Mouse (Mus musculus) liver, postnatal 0 days (tissue): ENCODE results near the gene Map3k4. TPM values are rescaled to one million over a fixed set of nuclear protein-coding genes. Genes with fewer than 3 reads are reported as not detected.
"Not testable (repeated sequence)": the region's sequence is repeated elsewhere in the genome, so short reads cannot be mapped to it uniquely, and the experiment has no call there.

Experiments used
- ATAC-seq: fragments of 200-750 bp; cut with Nextera tagmentation; 2 replicates; pipeline ENCODE4 v1.8.0; 2017; ENCODE audit warnings: mild to moderate bottlenecking, moderate library complexity
- DNase-seq: peaks from one replicate; pipeline ENCODE4 v3.0.0-alpha.2; 2016
- H3K27ac ChIP-seq: fragments of 300-500 bp; sonication (generic); 2 replicates; pipeline ENCODE4 v1.5.1; 2014; ENCODE audit warnings: antibody characterized with exemption, moderate library complexity, mild to moderate bottlenecking, low read depth
- H3K27me3 ChIP-seq: fragments of 300-500 bp; sonication (generic); 2 replicates; pipeline ENCODE4 v1.6.1; 2014; ENCODE audit warnings: low read length, control low read depth, mixed read lengths; ENCODE audit not compliant: insufficient read depth
- H3K36me3 ChIP-seq: fragments of 300-500 bp; sonication (generic); replicated peaks from 2 replicates; pipeline ENCODE4 v1.6.1; 2014; ENCODE audit warnings: mild to moderate bottlenecking, control low read depth, low read length, moderate library complexity, mixed read lengths; ENCODE audit not compliant: insufficient read depth
- H3K4me1 ChIP-seq: fragments of 300-500 bp; sonication (generic); 2 replicates; pipeline ENCODE4 v1.6.1; 2014; ENCODE audit warnings: antibody characterized with exemption, mild to moderate bottlenecking, control low read depth; ENCODE audit not compliant: insufficient read depth
- H3K4me2 ChIP-seq: fragments of 300-500 bp; sonication (generic); 2 replicates; pipeline ENCODE4 v1.6.1; 2014; ENCODE audit warnings: low read depth, mild to moderate bottlenecking, low read length, moderate library complexity, mixed read lengths
- H3K4me3 ChIP-seq: fragments of 300-500 bp; sonication (generic); 2 replicates; pipeline ENCODE4 v1.5.1; 2014; ENCODE audit warnings: low read depth, low read length
- H3K9ac ChIP-seq: fragments of 300-500 bp; sonication (generic); replicated peaks from 2 replicates; pipeline ENCODE4 v1.6.1; 2014; ENCODE audit warnings: mild to moderate bottlenecking, moderate library complexity
- H3K9me3 ChIP-seq: fragments of 300-500 bp; sonication (generic); 2 replicates; pipeline ENCODE4 v1.6.1; 2016; ENCODE audit warnings: mild to moderate bottlenecking, control low read depth, low read length, mixed read lengths
- CTCF ChIP-seq: sonication (generic); IDR thresholded peaks from 2 replicates; pipeline ENCODE4 v1.5.1; 2016; ENCODE audit warnings: antibody characterized with exemption, low read depth
- EP300 ChIP-seq: IDR thresholded peaks from 2 replicates; pipeline ENCODE4 v1.6.1; 2016; ENCODE audit warnings: antibody characterized with exemption, low read depth, mild to moderate bottlenecking
- WGBS: fragments of 180-500 bp; shearing (Covaris S2); extraction: QIAGEN DNeasy Blood & Tissue Kit; methylation state at CpG from one replicate; pipeline ENCODE4 v1.1.7; 2014; ENCODE audit not compliant: insufficient replicate concordance; 5-methylcytosine and 5-hydroxymethylcytosine counted together
- polyA plus RNA-seq: library from polyadenylated mRNA; unstranded; fragments of >200 nt; fragmentation: Nextera tagmentation; extraction: Ambion mirVana; gene quantifications from 2 replicates; pipeline ENCODE4 v1.2.1, GENCODE M21; 2015

Gene Map3k4
- polyA plus RNA-seq, 1 experiment from 2014 or later: 13.0 TPM

DNA sequence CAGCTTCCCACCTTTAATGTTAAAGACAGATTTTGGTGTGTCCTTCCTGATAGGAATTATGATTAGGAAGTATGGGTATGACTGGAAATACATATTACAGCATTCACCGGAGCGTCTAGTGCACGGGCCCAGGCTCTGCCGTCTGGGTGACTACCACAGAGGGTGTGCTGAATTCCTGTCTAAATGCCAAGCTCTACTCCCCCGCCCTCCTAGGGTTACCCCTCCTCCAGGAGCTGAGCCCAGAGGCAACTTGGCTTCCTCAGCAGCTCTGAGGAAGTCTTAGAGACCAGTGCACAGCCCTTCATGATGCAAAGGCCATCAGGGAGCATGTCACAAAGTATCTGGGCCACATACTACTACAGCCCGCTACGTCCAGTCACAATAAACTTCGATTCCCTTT lies 25.7 kb downstream of the Map3k4 start:
- no peak for TF ChIP-seq EP300
- TF ChIP-seq CTCF: no peak
- WGBS: 83% methylated on average over 8 of the region's 8 CpGs
- peaks cover 3% of the 10 kb centered on the region; the same call in 1 of the 2 replicates for H3K4me1 ChIP-seq
- no peaks in the 10 kb centered on the region for H3K27me3 ChIP-seq
- H3K27ac ChIP-seq: no peak overlapping the region
- no peak for DNase-seq
- no peak for ATAC-seq
- no peaks in the 10 kb centered on the region for H3K36me3 ChIP-seq
- H3K4me2 ChIP-seq: no peak overlapping the region
- H3K9me3 ChIP-seq: no peaks in the 10 kb centered on the region
- no peak overlapping the region for H3K9ac ChIP-seq
- no peak overlapping the region for H3K4me3 ChIP-seq

- H3K4me2 ChIP-seq: no peak overlapping the region
- no peak for DNase-seq
- no peaks in the 10 kb centered on the region for H3K27me3 ChIP-seq
- no peaks in the 10 kb centered on the region for H3K36me3 ChIP-seq
- TF ChIP-seq EP300 (no peak), CTCF (no peak)
- H3K9me3 ChIP-seq: no peaks in the 10 kb centered on the region
- 79% methylated on average over 1 of the region's 1 CpGs for WGBS
- no peak overlapping the region for H3K4me3 ChIP-seq
- 0 out of 2 replicates have a peak, but pooled peaks cover 2% of the 10 kb centered on the region for H3K4me1 ChIP-seq
- no peak for ATAC-seq
- H3K27ac ChIP-seq: no peak overlapping the region
- no peak overlapping the region for H3K9ac ChIP-seq
Observed at GRCm38 (mm10) chr17:12292356-12292755, 26.2 kb downstream of the Map3k4 start.

- 92% methylated on average over 7 of the region's 7 CpGs for WGBS
- no peaks in the 10 kb centered on the region for H3K27me3 ChIP-seq
- no peak overlapping the region for H3K4me2 ChIP-seq
- H3K9ac ChIP-seq: no peak overlapping the region
- H3K9me3 ChIP-seq: no peaks in the 10 kb centered on the region
- 0 out of 2 replicates have a peak, but pooled peaks cover 2% of the 10 kb centered on the region for H3K4me1 ChIP-seq
- DNase-seq (no peak), ATAC-seq (no peak)
- TF ChIP-seq EP300: no peak
- no peak for TF ChIP-seq CTCF
- H3K27ac ChIP-seq: no peak overlapping the region
- H3K4me3 ChIP-seq: no peak overlapping the region
- no peaks in the 10 kb centered on the region for H3K36me3 ChIP-seq
Observed at GRCm38 (mm10) chr17:12291151-12291550, 27.4 kb downstream of the Map3k4 start.

DNA sequence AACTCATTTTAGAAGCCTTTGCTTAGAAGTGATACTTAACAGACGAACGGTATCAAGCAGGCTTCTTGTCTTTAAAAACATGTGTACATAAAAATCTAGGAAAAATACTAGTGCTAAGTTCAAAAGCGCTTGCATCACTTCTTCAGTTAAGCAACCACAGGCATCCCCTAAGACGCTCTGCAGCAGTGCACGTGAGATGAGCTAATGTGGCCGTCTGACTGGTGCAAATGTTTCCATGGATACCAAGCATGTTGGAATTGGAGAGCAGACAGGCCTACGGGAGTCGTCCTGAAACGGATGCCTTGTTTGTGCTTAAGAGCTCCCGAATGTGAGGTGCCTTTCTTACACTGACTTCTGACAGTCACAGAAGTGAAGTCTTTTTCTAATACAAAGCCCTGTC lies 27.9 kb downstream of the Map3k4 start:
- H3K4me3 ChIP-seq: no peak overlapping the region
- DNase-seq: no peak
- no peak for TF ChIP-seq EP300
- TF ChIP-seq CTCF: no peak
- H3K27me3 ChIP-seq: no peaks in the 10 kb centered on the region
- 0 out of 2 replicates have a peak, but pooled peaks cover 2% of the 10 kb centered on the region for H3K4me1 ChIP-seq
- H3K27ac ChIP-seq: no peak overlapping the region
- 67% methylated on average over 10 of the region's 10 CpGs for WGBS
- H3K9me3 ChIP-seq: no peaks in the 10 kb centered on the region
- no peak for ATAC-seq
- no peaks in the 10 kb centered on the region for H3K36me3 ChIP-seq
- H3K9ac ChIP-seq: no peak overlapping the region
- H3K4me2 ChIP-seq: no peak overlapping the region

DNA sequence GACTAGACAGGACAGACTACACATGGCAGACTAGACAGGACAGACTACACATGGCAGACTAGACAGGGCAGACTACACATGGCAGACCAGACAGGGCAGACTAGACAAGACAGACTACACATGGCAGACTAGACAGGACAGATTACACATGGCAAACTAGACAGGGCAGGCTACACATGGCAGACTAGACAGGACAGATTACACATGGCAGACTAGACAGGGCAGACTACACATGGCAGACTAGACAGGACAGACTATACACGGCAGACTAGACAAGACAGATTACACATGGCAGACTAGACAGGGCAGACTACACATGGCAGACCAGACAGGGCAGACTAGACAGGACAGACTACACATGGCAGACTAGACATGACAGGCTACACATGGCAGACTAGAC lies 28.8 kb downstream of the Map3k4 start:
- not testable (repeated sequence) for H3K4me3 ChIP-seq, H3K4me1 ChIP-seq, DNase-seq, H3K9me3 ChIP-seq, H3K9ac ChIP-seq, H3K27ac ChIP-seq, H3K4me2 ChIP-seq, ATAC-seq, H3K36me3 ChIP-seq, H3K27me3 ChIP-seq
- 81% methylated on average over 1 of the region's 1 CpGs for WGBS

DNA sequence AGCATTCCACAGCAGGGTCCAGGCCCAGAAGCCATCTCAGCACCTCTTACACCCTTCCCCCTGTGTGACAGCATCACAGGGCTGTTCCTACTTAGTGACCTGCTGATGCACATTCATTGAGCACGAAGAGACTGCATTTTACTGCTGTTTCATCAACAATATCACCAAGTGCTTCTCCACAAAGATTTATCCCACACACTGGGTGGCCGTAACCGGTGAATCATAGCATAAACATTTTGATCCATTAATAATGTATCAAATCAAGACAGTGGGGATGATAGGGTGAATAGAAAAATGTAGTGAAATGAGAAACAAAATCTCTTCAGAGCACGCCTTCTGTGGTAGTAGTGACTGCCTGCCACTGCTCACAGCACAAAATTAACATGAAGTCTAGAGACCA lies 29.7 kb downstream of the Map3k4 start:
- no peaks in the 10 kb centered on the region for H3K27me3 ChIP-seq
- no peak overlapping the region for H3K4me2 ChIP-seq
- no peak for TF ChIP-seq EP300
- no peak for TF ChIP-seq CTCF
- no peaks in the 10 kb centered on the region for H3K36me3 ChIP-seq
- DNase-seq: no peak
- ATAC-seq: no peak
- H3K9me3 ChIP-seq: no peaks in the 10 kb centered on the region
- 0 out of 2 replicates have a peak, but pooled peaks cover 2% of the 10 kb centered on the region for H3K4me1 ChIP-seq
- H3K9ac ChIP-seq: no peak overlapping the region
- no peak overlapping the region for H3K27ac ChIP-seq
- 89% methylated on average over 4 of the region's 4 CpGs for WGBS
- H3K4me3 ChIP-seq: no peak overlapping the region

- H3K9ac ChIP-seq: no peak overlapping the region
- DNase-seq (no peak), ATAC-seq (no peak)
- no peak overlapping the region for H3K4me2 ChIP-seq
- H3K27me3 ChIP-seq: no peaks in the 10 kb centered on the region
- 49% methylated on average over 10 of the region's 10 CpGs for WGBS
- no peak overlapping the region for H3K27ac ChIP-seq
- TF ChIP-seq CTCF: no peak
- peaks cover 5% of the 10 kb centered on the region for H3K9me3 ChIP-seq
- H3K4me1 ChIP-seq: no peaks in the 10 kb centered on the region
- no peak overlapping the region for H3K4me3 ChIP-seq
- 0 out of 2 replicates have a peak, but pooled peaks cover 9% of the 10 kb centered on the region for H3K36me3 ChIP-seq
Observed at GRCm38 (mm10) chr17:12279810-12280209, 38.8 kb downstream of the Map3k4 start.
